Mouse (Mus musculus) thymus, postnatal 14 days (tissue): ENCODE measurements around the gene Endou.

ENCODE experiments used
- DNase-seq: peaks from one replicate; pipeline ENCODE4 v3.0.0; 2021

Gene Endou

GRCm38 (mm10) chr15:97731111-97731510 is at the start of gene Endou:
TSS of gene Endou (minus strand) at chr15:97731339.
- peak; percentile 80 for DNase-seq

GRCm38 (mm10) chr15:97780611-97781031 is 49.5 kb upstream of the Endou start:
- no peak for DNase-seq

- DNase-seq, result no peak
Observed at GRCm38 (mm10) chr15:97779576-97779975, 48.4 kb upstream of the Endou start.

GRCm38 (mm10) chr15:97778311-97779098 is 47.4 kb upstream of the Endou start, which contains the start of gene Slc48a1:
TSS of gene Slc48a1 (plus strand) at chr15:97778520.
- DNase-seq, result no peak

GRCm38 (mm10) chr15:97776919-97777318 is 45.8 kb upstream of the Endou start:
- no peak for DNase-seq

GRCm38 (mm10) chr15:97776514-97776913 is 45.4 kb upstream of the Endou start:
- DNase-seq, result peak; percentile 89

- DNase-seq, result no peak
Observed at GRCm38 (mm10) chr15:97773961-97774370, 42.8 kb upstream of the Endou start.

- DNase-seq, result no peak
Observed at GRCm38 (mm10) chr15:97773108-97773507, 42.0 kb upstream of the Endou start.

- DNase-seq, result no peak
Observed at GRCm38 (mm10) chr15:97770280-97770679, 39.1 kb upstream of the Endou start.

- DNase-seq, result peak; percentile 58
Observed at GRCm38 (mm10) chr15:97768192-97768591, 37.1 kb upstream of the Endou start.

GRCm38 (mm10) chr15:97767280-97768186 is 36.4 kb upstream of the Endou start, which contains the start of gene Rapgef3:
TSS of gene Rapgef3 (minus strand) at chr15:97767972.
- DNase-seq, result peak; percentile 92

- DNase-seq, result peak; percentile 60
Observed at GRCm38 (mm10) chr15:97766594-97767279, 35.6 kb upstream of the Endou start.

- no peak for DNase-seq
Observed at GRCm38 (mm10) chr15:97766194-97766593, 35.1 kb upstream of the Endou start.

- no peak for DNase-seq
Observed at GRCm38 (mm10) chr15:97765090-97765794, 34.1 kb upstream of the Endou start.

- no peak for DNase-seq
Observed at GRCm38 (mm10) chr15:97764532-97764931, 33.4 kb upstream of the Endou start.

- peak; percentile 56 for DNase-seq
Observed at GRCm38 (mm10) chr15:97763256-97764049, 32.3 kb upstream of the Endou start.

GRCm38 (mm10) chr15:97762733-97763132 is 31.6 kb upstream of the Endou start:
- no peak for DNase-seq

- DNase-seq, result no peak
Observed at GRCm38 (mm10) chr15:97761438-97761837, 30.3 kb upstream of the Endou start.

GRCm38 (mm10) chr15:97760952-97761351 is 29.8 kb upstream of the Endou start:
- DNase-seq, result no peak

GRCm38 (mm10) chr15:97760006-97760405 is 28.9 kb upstream of the Endou start:
- DNase-seq, result no peak

GRCm38 (mm10) chr15:97755361-97755760 is 24.2 kb upstream of the Endou start:
- DNase-seq, result no peak
